In the genomic region with DNA sequence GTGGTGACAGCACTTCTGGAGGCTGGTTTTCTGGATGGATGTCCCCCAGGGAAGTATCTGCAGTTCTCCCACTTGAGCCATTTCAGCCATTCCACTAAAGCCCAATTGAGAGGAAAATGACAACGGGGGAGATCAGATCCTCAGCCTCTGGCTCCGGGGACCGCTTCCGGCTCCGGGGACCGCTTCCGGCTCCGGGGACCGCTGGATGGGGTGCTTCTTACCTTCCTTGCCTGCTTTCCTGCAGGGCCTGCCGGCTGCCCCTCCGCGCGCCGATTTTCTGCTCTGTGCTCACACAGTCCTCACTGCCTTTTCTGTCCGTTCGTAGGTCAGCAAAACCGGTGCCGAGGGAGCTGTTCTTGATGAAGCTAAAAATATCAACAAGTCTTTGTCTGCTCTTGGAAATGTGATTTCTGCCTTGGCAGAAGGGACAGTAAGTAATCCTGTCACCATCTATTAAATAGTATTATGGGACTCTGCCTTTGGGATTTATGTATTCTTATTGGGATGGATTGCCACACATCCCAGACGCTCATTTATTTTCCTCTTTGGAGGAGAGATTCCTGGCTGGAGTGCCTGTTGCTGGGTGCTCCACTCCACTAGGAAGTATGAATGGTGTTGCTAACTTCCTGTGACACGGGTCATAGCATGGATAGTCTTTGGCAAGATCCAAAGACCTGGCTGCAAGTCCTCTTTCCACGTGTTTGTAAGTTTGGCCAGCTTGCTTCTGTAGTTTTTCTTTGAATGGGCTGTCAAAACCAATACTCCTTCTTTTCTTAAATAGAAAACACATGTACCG, we compare ENCODE assay signal across 16 mouse cellular contexts.
DNase-seq lines count a peak whose midpoint lies in the region; ATAC-seq and TF ChIP-seq lines count a peak whose summit lies in the region.
"Had no signal": no experiment of that assay in that cellular context is flagged by ENCODE, and none has a peak within 500 bp of the region (broad histone marks: within the 10 kb centered on the region; RNA-seq: fewer than 3 reads in every experiment).

No protein-coding gene starts in this region.

- peaks cover 15% of the 10 kb centered on the region for H3K36me3 ChIP-seq in hindbrain, embryonic 16.5 days (ENCODE audit: control insufficient read depth, insufficient read depth, low read length)
- peaks cover 87% of the 10 kb centered on the region for H3K36me3 ChIP-seq in hindbrain, embryonic 14.5 days (replicated peaks; ENCODE audit: control insufficient read depth, insufficient read depth)
- H3K36me3 ChIP-seq in testis, adult 2 months (ENCODE audit: control insufficient read depth, insufficient read depth, low read length) = no peaks in the 10 kb centered on the region
- H3K36me3 ChIP-seq in heart, embryonic 14.5 days (ENCODE audit: control insufficient read depth, insufficient read depth, low read length) = no peaks in the 10 kb centered on the region
- H3K36me3 ChIP-seq in liver, embryonic 12.5 days = no peaks in the 10 kb centered on the region

- no peak overlapping the region for H3K9ac ChIP-seq in hindbrain, embryonic 16.5 days (ENCODE audit: low read depth, low read length)
- H3K9ac ChIP-seq in hindbrain, embryonic 14.5 days = no peak overlapping the region
- peak overlapping the region; percentile 48 for H3K9ac ChIP-seq in heart, embryonic 14.5 days (ENCODE audit: low read length)
- no peak overlapping the region for H3K9ac ChIP-seq in liver, embryonic 12.5 days
- H3K9ac ChIP-seq: liver, embryonic 14.5 days had no signal

- H3K27me3 ChIP-seq in hindbrain, embryonic 16.5 days (replicated peaks; ENCODE audit: control insufficient read depth, insufficient read depth, low read length) = no peaks in the 10 kb centered on the region
- no peaks in the 10 kb centered on the region for H3K27me3 ChIP-seq in hindbrain, embryonic 14.5 days (ENCODE audit: control insufficient read depth, insufficient read depth, low read length)
- no peaks in the 10 kb centered on the region for H3K27me3 ChIP-seq in testis, adult 2 months (ENCODE audit: control insufficient read depth, insufficient read depth, low read length)
- no peaks in the 10 kb centered on the region for H3K27me3 ChIP-seq in heart, embryonic 14.5 days (ENCODE audit: control insufficient read depth, insufficient read depth, low read length)
- H3K27me3 ChIP-seq in liver, embryonic 12.5 days (replicated peaks) = no peaks in the 10 kb centered on the region

- no peak overlapping the region for H3K4me3 ChIP-seq in hindbrain, embryonic 16.5 days (ENCODE audit: low read length)
- no peak overlapping the region for H3K4me3 ChIP-seq in hindbrain, embryonic 14.5 days (replicated peaks; ENCODE audit: low read length)
- H3K4me3 ChIP-seq in testis, adult 2 months (ENCODE audit: control insufficient read depth, low read depth, low read length) = peak overlapping the region; percentile 59
- no peak overlapping the region for H3K4me3 ChIP-seq in heart, embryonic 14.5 days (ENCODE audit: control insufficient read depth in 1 of 2, insufficient read depth in 1 of 2, low read depth in 1 of 2, low read length in 2 of 2)
- no peak overlapping the region for H3K4me3 ChIP-seq in liver, embryonic 12.5 days
- H3K4me3 ChIP-seq: limb, embryonic 10.5 days; midbrain, embryonic 10.5 days had no signal

- H3K27ac ChIP-seq in hindbrain, embryonic 16.5 days (ENCODE audit: low read depth, low read length) = no peak overlapping the region
- H3K27ac ChIP-seq in hindbrain, embryonic 14.5 days = no peak overlapping the region
- no peak overlapping the region for H3K27ac ChIP-seq in testis, adult 2 months (ENCODE audit: control insufficient read depth, insufficient read depth, low read depth, low read length)
- peak overlapping the region in 1 of 2 experiments; percentile 47; a peak in 1 of 4 replicates for H3K27ac ChIP-seq in heart, embryonic 14.5 days (replicated peaks in 1 of 2; ENCODE audit: control insufficient read depth in 1 of 2, insufficient read depth in 1 of 2, low read depth in 2 of 2, low read length in 2 of 2)
- H3K27ac ChIP-seq in liver, embryonic 12.5 days = no peak overlapping the region
- H3K27ac ChIP-seq: kidney, postnatal 0 days; limb, embryonic 10.5 days; liver, embryonic 14.5 days; midbrain, embryonic 10.5 days had no signal

- no peak for DNase-seq in hindbrain, embryonic 14.5 days (ENCODE audit: low spot score)
- DNase-seq in testis, postnatal 14 days (ENCODE audit: low spot score) = no peak
- peak; percentile 10 for DNase-seq in skeletal muscle tissue, adult 2 months (ENCODE audit: low read depth, low spot score)
- no peak for DNase-seq in left cerebral cortex, postnatal 10 days (ENCODE audit: extremely low spot score in 1 of 2, low spot score in 2 of 2)
- DNase-seq: cerebellum, adult 2 months; right cerebral cortex, postnatal 14 days had no signal

- WGBS in hindbrain, embryonic 16.5 days = 84% methylated on average over 22 of the region's 22 CpGs
- 90% methylated on average over 22 of the region's 22 CpGs for WGBS in hindbrain, embryonic 14.5 days
- 53% methylated on average over 22 of the region's 22 CpGs for WGBS in heart, embryonic 14.5 days
- WGBS in liver, embryonic 12.5 days (ENCODE audit: insufficient replicate concordance) = 85% methylated on average over 22 of the region's 22 CpGs

- intact Hi-C loops in left cerebral cortex, postnatal 10 days (cut with DNase I) = no loop called here

- H3K9me3 ChIP-seq in hindbrain, embryonic 16.5 days (ENCODE audit: control insufficient read depth, low read length) = no peaks in the 10 kb centered on the region
- no peaks in the 10 kb centered on the region for H3K9me3 ChIP-seq in hindbrain, embryonic 14.5 days (ENCODE audit: control insufficient read depth, low read length)
- no peaks in the 10 kb centered on the region for H3K9me3 ChIP-seq in heart, embryonic 14.5 days (ENCODE audit: control insufficient read depth, low read length)
- no peaks in the 10 kb centered on the region for H3K9me3 ChIP-seq in liver, embryonic 12.5 days (replicated peaks)
- H3K9me3 ChIP-seq: limb, embryonic 10.5 days; midbrain, embryonic 10.5 days had no signal

- ATAC-seq in hindbrain, embryonic 16.5 days = 0 out of 2 replicates have a peak, but pooled peaks have one; percentile 52
- ATAC-seq in hindbrain, embryonic 14.5 days (ENCODE audit: low FRiP score) = no peak
- ATAC-seq in heart, embryonic 14.5 days (ENCODE audit: insufficient number of reproducible peaks, insufficient read depth, low FRiP score, low read depth) = no peak
- no peak for ATAC-seq in liver, embryonic 12.5 days
- ATAC-seq: forebrain, embryonic 16.5 days; inflammation-experienced regulatory T-cells, adult 6 months had no signal

- TF ChIP-seq CTCF in testis, adult 2 months (IDR thresholded peaks at IDR 0.05; ENCODE audit: control insufficient read depth, insufficient read depth, insufficient replicate concordance, low read depth, low read length) = no peak

- H3K4me2 ChIP-seq in hindbrain, embryonic 16.5 days (ENCODE audit: low read length) = no peak overlapping the region
- no peak overlapping the region for H3K4me2 ChIP-seq in hindbrain, embryonic 14.5 days (replicated peaks)
- peak overlapping the region; percentile 47 for H3K4me2 ChIP-seq in heart, embryonic 14.5 days (ENCODE audit: low read length)
- H3K4me2 ChIP-seq in liver, embryonic 12.5 days = no peak overlapping the region

- H3K4me1 ChIP-seq in hindbrain, embryonic 16.5 days (ENCODE audit: control insufficient read depth, insufficient read depth, low read depth, low read length) = peaks cover 3% of the 10 kb centered on the region; the same call in 1 of the 2 replicates
- H3K4me1 ChIP-seq in hindbrain, embryonic 14.5 days (replicated peaks; ENCODE audit: control insufficient read depth, insufficient read depth, low read length) = peaks cover 9% of the 10 kb centered on the region; the same call in 1 of the 2 replicates
- H3K4me1 ChIP-seq in testis, adult 2 months (ENCODE audit: control insufficient read depth, insufficient read depth, low read length) = peaks cover 3% of the 10 kb centered on the region; the same call in 1 of the 2 replicates
- H3K4me1 ChIP-seq in heart, embryonic 14.5 days (ENCODE audit: control insufficient read depth in 2 of 2, insufficient read depth in 2 of 2, low read length in 2 of 2) = peaks cover 10 to 12% of the 10 kb centered on the region in 2 experiments; a peak in 3 of 4 replicates
- H3K4me1 ChIP-seq in liver, embryonic 12.5 days = no peaks in the 10 kb centered on the region
- H3K4me1 ChIP-seq: midbrain, embryonic 10.5 days had no signal

- no peak for TF ChIP-seq POLR2A in testis, adult 2 months (IDR thresholded peaks at IDR 0.05; ENCODE audit: control insufficient read depth, low read depth, low read length)
